Mouse (Mus musculus) olfactory bulb, adult 2 months (tissue): Measurements from ENCODE around the gene Fars2.

ENCODE experiments used
- CTCF ChIP-seq: fragments of 200-500 bp; IDR thresholded peaks from 2 replicates; pipeline ENCODE4 v1.5.1; 2012; ENCODE audit warnings: low read depth, mild to moderate bottlenecking, low read length, moderate library complexity; ENCODE audit not compliant: insufficient read depth
- POLR2A ChIP-seq: fragments of 200-500 bp; IDR thresholded peaks from 2 replicates; pipeline ENCODE4 v1.6.1; 2012; ENCODE audit warnings: mild to moderate bottlenecking, low read depth, low read length, moderate library complexity; ENCODE audit not compliant: insufficient read depth

- TF ChIP-seq CTCF (no peak), POLR2A (no peak)
These were observed 503.5 kb downstream of the Fars2 start for GRCm38 (mm10) chr13:36620498-36621332.
